Mouse (Mus musculus) heart, adult 2 months (tissue): ENCODE results near the gene Psmb2.

ENCODE experiments used
- CTCF ChIP-seq: fragments of 200-600 bp; IDR thresholded peaks from 2 replicates; pipeline ENCODE4 v1.8.1; 2022; ENCODE audit warnings: antibody characterized with exemption, mild to moderate bottlenecking, moderate library complexity
- EP300 ChIP-seq: fragments of 200-500 bp; IDR thresholded peaks from 2 replicates; pipeline ENCODE4 v1.6.1; 2011; ENCODE audit warnings: low read depth, low read length, control low read depth; ENCODE audit not compliant: insufficient read depth
- POLR2A ChIP-seq: fragments of 200-500 bp; IDR thresholded peaks from 2 replicates; pipeline ENCODE4 v1.6.1; 2011; ENCODE audit warnings: mild to moderate bottlenecking, low read depth, low read length, control low read depth; ENCODE audit not compliant: insufficient read depth

GRCm38 (mm10) chr4:126707439-126707826 is 30.0 kb downstream of the Psmb2 start:
- no peak for TF ChIP-seq CTCF
- no peak for TF ChIP-seq POLR2A
- no peak for TF ChIP-seq EP300
